Mouse (Mus musculus) olfactory bulb, adult 2 months (tissue): ENCODE results near the gene Gm45808. TPM values are rescaled to one million over a fixed set of nuclear protein-coding genes. Genes with fewer than 3 reads are reported as not detected.
A peak's percentile ranks its signal among the peaks of the same experiment; 100 is the strongest.

ENCODE experiments used
- H3K27ac ChIP-seq: fragments of 200-500 bp; 2 replicates; pipeline ENCODE4 v1.5.1; 2012; ENCODE audit warnings: low read depth, low read length; ENCODE audit not compliant: insufficient read depth
- H3K4me1 ChIP-seq: fragments of 200-500 bp; 2 replicates; pipeline ENCODE4 v1.6.1; 2012; ENCODE audit warnings: low read length; ENCODE audit not compliant: control insufficient read depth, insufficient read depth
- H3K4me3 ChIP-seq: fragments of 200-500 bp; 2 replicates; pipeline ENCODE4 v1.5.1; 2012; ENCODE audit warnings: mild to moderate bottlenecking, low read depth, low read length, moderate library complexity; ENCODE audit not compliant: insufficient read depth
- CTCF ChIP-seq: fragments of 200-500 bp; IDR thresholded peaks from 2 replicates; pipeline ENCODE4 v1.5.1; 2012; ENCODE audit warnings: low read depth, mild to moderate bottlenecking, low read length, moderate library complexity; ENCODE audit not compliant: insufficient read depth
- POLR2A ChIP-seq: fragments of 200-500 bp; IDR thresholded peaks from 2 replicates; pipeline ENCODE4 v1.6.1; 2012; ENCODE audit warnings: mild to moderate bottlenecking, low read depth, low read length, moderate library complexity; ENCODE audit not compliant: insufficient read depth
- WGBS: fragments of 180-500 bp; shearing (Covaris S2); methylation state at CpG from one replicate; pipeline ENCODE4 v1.1.7; 2018; 5-methylcytosine and 5-hydroxymethylcytosine counted together
- polyA plus RNA-seq: library from polyadenylated mRNA; stranded (reverse); fragments of >200 nt; gene quantifications from 2 replicates; pipeline ENCODE4 v1.2.4, GENCODE M21; 2012; ENCODE audit warnings: low replicate concordance; ENCODE audit not compliant: missing spikeins, insufficient read depth, insufficient read length

Gene Gm45808
- polyA plus RNA-seq, 1 experiment: not detected

- TF ChIP-seq POLR2A (no peak), CTCF (no peak)
- Histone ChIP-seq H3K27ac (no peak overlapping the region), H3K4me1 (peaks cover 5% of the 10 kb centered on the region; the same call in 1 of the 2 replicates), H3K4me3 (no peak overlapping the region)
- WGBS: 95% methylated on average over 7 of the region's 7 CpGs
Observed at GRCm38 (mm10) chr7:45478774-45479173, 7.8 kb downstream of the Gm45808 start.

GRCm38 (mm10) chr7:45477003-45477402 is 9.6 kb downstream of the Gm45808 start:
- H3K4me1 ChIP-seq: peaks cover 5% of the 10 kb centered on the region; the same call in 1 of the 2 replicates
- H3K4me3 ChIP-seq: no peak overlapping the region
- TF ChIP-seq POLR2A: no peak
- no peak for TF ChIP-seq CTCF
- 3% methylated on average over 3 of the region's 3 CpGs for WGBS
- no peak overlapping the region for H3K27ac ChIP-seq

- WGBS: 59% methylated on average over 1 of the region's 1 CpGs
- H3K4me1 ChIP-seq: peaks cover 5% of the 10 kb centered on the region; the same call in 1 of the 2 replicates
- no peak overlapping the region for H3K27ac ChIP-seq
- no peak overlapping the region for H3K4me3 ChIP-seq
- no peak for TF ChIP-seq CTCF
- TF ChIP-seq POLR2A: no peak
Observed at GRCm38 (mm10) chr7:45476453-45476852, 10.2 kb downstream of the Gm45808 start.

- 0 out of 2 replicates have a peak overlapping the region, but pooled peaks have one; percentile 0 for H3K27ac ChIP-seq
Observed at GRCm38 (mm10) chr7:45475291-45475969, 11.2 kb downstream of the Gm45808 start.

GRCm38 (mm10) chr7:45470869-45471268 is 15.7 kb downstream of the Gm45808 start:
- no peak overlapping the region for H3K27ac ChIP-seq
- under 1% methylated on average over 3 of the region's 3 CpGs for WGBS
- TF ChIP-seq POLR2A: no peak
- TF ChIP-seq CTCF: no peak
- H3K4me1 ChIP-seq: peaks cover 8% of the 10 kb centered on the region
- no peak overlapping the region for H3K4me3 ChIP-seq

More at GRCm38 (mm10) chr7:45475291-45475969, 11.2 kb downstream of the Gm45808 start:
- TF ChIP-seq POLR2A (no peak), CTCF (no peak)
- peak overlapping the region; percentile 34 for H3K4me3 ChIP-seq
- 76% methylated on average over 16 of the region's 16 CpGs for WGBS
- H3K4me1 ChIP-seq: peaks cover 5% of the 10 kb centered on the region; the same call in 1 of the 2 replicates

- TF ChIP-seq POLR2A (no peak), CTCF (no peak)
- H3K4me1 ChIP-seq: peaks cover 14% of the 10 kb centered on the region
- 43% methylated on average over 7 of the region's 7 CpGs for WGBS
- H3K27ac ChIP-seq: 0 out of 2 replicates have a peak overlapping the region, but pooled peaks have one; percentile 27
- H3K4me3 ChIP-seq: peak overlapping the region; percentile 75
Observed at GRCm38 (mm10) chr7:45467090-45467670, 19.4 kb downstream of the Gm45808 start.

GRCm38 (mm10) chr7:45466283-45467089 is 20.1 kb downstream of the Gm45808 start, which contains the start of gene Bax:
TSS of gene Bax (minus strand) at chr7:45466898.
- no peak for TF ChIP-seq CTCF
- TF ChIP-seq POLR2A: peak; percentile 91
- Histone ChIP-seq H3K4me1 (peaks cover 14% of the 10 kb centered on the region), H3K4me3 (peak within 1 kb of the TSS; percentile 75), H3K27ac (peak within 1 kb of the TSS; percentile 52; the same call in 1 of the 2 replicates)
- WGBS: under 1% methylated on average over 57 of the region's 58 CpGs

GRCm38 (mm10) chr7:45465549-45465948 is 21.1 kb downstream of the Gm45808 start:
- TF ChIP-seq POLR2A: no peak
- H3K4me1 ChIP-seq: peaks cover 20% of the 10 kb centered on the region
- peak overlapping the region; percentile 75 for H3K4me3 ChIP-seq
- WGBS: 70% methylated on average over 9 of the region's 9 CpGs
- no peak overlapping the region for H3K27ac ChIP-seq
